Mouse (Mus musculus) olfactory bulb, adult 2 months (tissue): Measurements from ENCODE around the gene Spout1.

Experiments
- CTCF ChIP-seq: fragments of 200-500 bp; IDR thresholded peaks from 2 replicates; pipeline ENCODE4 v1.5.1; 2012; ENCODE audit warnings: low read depth, mild to moderate bottlenecking, low read length, moderate library complexity; ENCODE audit not compliant: insufficient read depth
- POLR2A ChIP-seq: fragments of 200-500 bp; IDR thresholded peaks from 2 replicates; pipeline ENCODE4 v1.6.1; 2012; ENCODE audit warnings: mild to moderate bottlenecking, low read depth, low read length, moderate library complexity; ENCODE audit not compliant: insufficient read depth

DNA sequence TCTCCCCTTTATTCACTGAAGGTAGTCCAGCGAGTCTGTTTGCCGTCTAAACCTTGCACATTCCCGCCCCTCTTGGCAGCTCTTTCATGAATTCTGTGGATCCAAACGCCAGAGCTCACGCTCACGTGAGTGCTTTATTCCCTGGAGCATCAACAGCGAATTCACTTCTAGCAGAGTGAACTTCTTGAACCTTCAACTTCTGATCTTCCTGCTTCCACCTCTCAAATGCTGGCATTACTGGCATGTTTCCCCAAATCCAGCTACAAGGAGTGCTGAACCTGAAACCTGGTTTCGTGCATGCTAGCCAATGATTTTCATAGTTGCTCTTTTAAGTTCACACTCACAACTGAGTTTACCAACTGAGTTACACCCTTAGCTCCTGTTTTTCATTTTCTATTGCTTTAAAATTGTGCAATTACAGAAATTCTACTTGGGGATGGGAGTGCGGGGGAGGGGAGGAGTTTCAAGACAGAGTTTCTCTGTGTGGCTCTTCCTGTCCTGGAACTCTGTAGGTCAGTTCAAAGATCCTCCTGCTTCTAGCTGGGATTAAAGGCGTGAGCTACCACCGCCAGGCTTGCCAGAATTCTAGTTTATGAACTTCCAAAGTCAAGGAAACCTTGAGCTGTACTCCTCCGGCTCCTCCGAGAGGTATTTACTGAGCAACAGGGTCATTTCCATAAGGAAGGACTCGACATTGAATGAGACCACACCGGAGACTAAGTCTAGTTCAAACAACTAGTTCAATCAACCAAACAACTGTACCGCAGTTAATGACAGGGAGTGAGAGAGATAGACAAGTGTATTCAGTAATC lies 45.3 kb downstream of the Spout1 start:
- no peak for TF ChIP-seq CTCF
- TF ChIP-seq POLR2A = no peak
